In genomic region chr2:26139034-26139544, GRCm38 (mm10) we compare ENCODE assay signal across 8 mouse cellular contexts. TPM values are rescaled to one million over a fixed set of nuclear protein-coding genes. Genes with fewer than 3 reads are reported as not detected.
A peak's percentile ranks its signal among the peaks of the same experiment; 100 is the strongest.
DNase-seq lines count a peak whose midpoint lies in the region; ATAC-seq and TF ChIP-seq lines count a peak whose summit lies in the region.

No protein-coding gene starts in this region.

- WGBS in limb, embryonic 15.5 days, result 63% methylated on average over 7 of the region's 7 CpGs
- 56% methylated on average over 7 of the region's 7 CpGs for WGBS in stomach, embryonic 16.5 days

- peak overlapping the region; percentile 98 for H3K27ac ChIP-seq in testis, adult 2 months (ENCODE audit: control insufficient read depth, insufficient read depth, low read depth, low read length)
- H3K27ac ChIP-seq in limb, embryonic 15.5 days, result peak overlapping the region; percentile 92; the same call in 1 of the 2 replicates
- H3K27ac ChIP-seq in stomach, embryonic 16.5 days (ENCODE audit: low read length), result peak overlapping the region; percentile 90

- TF ChIP-seq CTCF in testis, adult 2 months (IDR thresholded peaks at IDR 0.05; ENCODE audit: control insufficient read depth, insufficient read depth, insufficient replicate concordance, low read depth, low read length), result no peak

- H3K9ac ChIP-seq in limb, embryonic 15.5 days, result no peak overlapping the region
- H3K9ac ChIP-seq in stomach, embryonic 16.5 days (ENCODE audit: low read length), result peak overlapping the region; percentile 96

- TF ChIP-seq POLR2A in testis, adult 2 months (IDR thresholded peaks at IDR 0.05; ENCODE audit: control insufficient read depth, low read depth, low read length), result no peak

- peak; percentile 69 for DNase-seq in cerebellum, adult 9-11 months
- no peak for DNase-seq in cerebellum, postnatal 36 days
- no peak for DNase-seq in testis, postnatal 14 days (ENCODE audit: low spot score)
- no peak for DNase-seq in left cerebral cortex, adult 8-10 months (ENCODE audit: low spot score in 2 of 2)
- DNase-seq in cerebellum, adult 11 months, result no peak

- H3K9me3 ChIP-seq in limb, embryonic 15.5 days, result no peaks in the 10 kb centered on the region
- H3K9me3 ChIP-seq in stomach, embryonic 16.5 days (replicated peaks; ENCODE audit: control insufficient read depth, low read length), result no peaks in the 10 kb centered on the region

- H3K4me2 ChIP-seq in limb, embryonic 15.5 days, result peak overlapping the region; percentile 85
- peak overlapping the region; percentile 82 for H3K4me2 ChIP-seq in stomach, embryonic 16.5 days (ENCODE audit: low read depth, low read length)

- peaks cover 16% of the 10 kb centered on the region for H3K4me1 ChIP-seq in testis, adult 2 months (ENCODE audit: control insufficient read depth, insufficient read depth, low read length)
- peaks cover 30% of the 10 kb centered on the region for H3K4me1 ChIP-seq in limb, embryonic 15.5 days
- peaks cover 22% of the 10 kb centered on the region for H3K4me1 ChIP-seq in stomach, embryonic 16.5 days (ENCODE audit: control insufficient read depth, insufficient read depth, low read length)

- H3K36me3 ChIP-seq in testis, adult 2 months (ENCODE audit: control insufficient read depth, insufficient read depth, low read length), result peaks cover 4% of the 10 kb centered on the region
- peaks cover 31% of the 10 kb centered on the region for H3K36me3 ChIP-seq in limb, embryonic 15.5 days
- no peaks in the 10 kb centered on the region for H3K36me3 ChIP-seq in stomach, embryonic 16.5 days (ENCODE audit: control insufficient read depth, insufficient read depth, low read length)

- no peak for ATAC-seq in limb, embryonic 15.5 days (ENCODE audit: insufficient number of reproducible peaks, low FRiP score, low TSS enrichment, low read depth)
- no peak for ATAC-seq in stomach, embryonic 16.5 days (ENCODE audit: insufficient read depth, low FRiP score)

- peak overlapping the region; percentile 91 for H3K4me3 ChIP-seq in testis, adult 2 months (ENCODE audit: control insufficient read depth, low read depth, low read length)
- H3K4me3 ChIP-seq in limb, embryonic 15.5 days, result peak overlapping the region; percentile 90
- peak overlapping the region; percentile 85 for H3K4me3 ChIP-seq in stomach, embryonic 16.5 days (replicated peaks; ENCODE audit: low read length)

- H3K27me3 ChIP-seq in testis, adult 2 months (ENCODE audit: control insufficient read depth, insufficient read depth, low read length), result no peaks in the 10 kb centered on the region
- H3K27me3 ChIP-seq in limb, embryonic 15.5 days, result no peaks in the 10 kb centered on the region
- no peaks in the 10 kb centered on the region for H3K27me3 ChIP-seq in stomach, embryonic 16.5 days (ENCODE audit: control insufficient read depth, insufficient read depth, low read length)

RNA-seq across cellular contexts. Expression of gene Nacc2, which starts 16.1 kb away (rescaled TPM):
- 5.2 and 5.3 TPM in 2 replicates for polyA plus RNA-seq in testis, adult 2 months (2012; rRNA removed)
- 5.5 TPM in 2 replicates for polyA plus RNA-seq in limb, embryonic 15.5 days (2015; fragmentation: Nextera tagmentation; extraction: Ambion mirVana)
- 16.8 and 18.8 TPM in 2 replicates for polyA plus RNA-seq in stomach, embryonic 16.5 days (2015; fragmentation: Nextera tagmentation; extraction: Ambion mirVana)
- total RNA-seq in left cerebral cortex, adult 8-10 months (2022), result 10 to 100 TPM; 82.0 to 82.9 (median 82.7) TPM
